Mouse (Mus musculus) B cell, adult (primary cell): ENCODE measurements around the gene Znrd1. TPM values are rescaled to one million over a fixed set of nuclear protein-coding genes. Genes with fewer than 3 reads are reported as not detected.

Source experiments
- total RNA-seq: library from RNA; stranded (reverse); gene quantifications from 4 replicates; pipeline ENCODE4 v1.2.4, GENCODE M21; 2023; ENCODE audit not compliant: inconsistent age

The Znrd1 gene
- 79.5 to 91.0 TPM (median 81.3 TPM) in 4 replicates for total RNA-seq

GRCm38 (mm10) chr17:36957999-36958743 lies at the start of gene Znrd1, which contains the start of gene Znrd1as:
Gene Znrd1 (minus strand): TSS chr17:36958559.
Gene Znrd1as (plus strand): TSS chr17:36958592.

GRCm38 (mm10) chr17:37000863-37001262 lies 42.5 kb upstream of the Znrd1 start, which contains the start of gene Zfp57:
Gene Zfp57 (plus strand): TSS chr17:37001163.

GRCm38 (mm10) chr17:36989437-36989836 lies 31.1 kb upstream of the Znrd1 start, which contains the start of gene H2-M5:
Gene H2-M5 (minus strand): TSS chr17:36989537.

GRCm38 (mm10) chr17:36981221-36981813 lies 23.0 kb upstream of the Znrd1 start, which contains the start of gene 2410137M14Rik:
Gene 2410137M14Rik (minus strand): TSS chr17:36981237.

GRCm38 (mm10) chr17:36950981-36951947 lies 7.1 kb downstream of the Znrd1 start, which contains the start of gene Ppp1r11:
Gene Ppp1r11 (minus strand): TSS chr17:36951741.

GRCm38 (mm10) chr17:36942791-36943471 lies 15.4 kb downstream of the Znrd1 start, which contains the start of gene Rnf39:
Gene Rnf39 (plus strand): TSS chr17:36942918.

Other genes starting within 250 kb of the Znrd1 start
- gene H2-M10.5, start 185.6 kb downstream of the Znrd1 start, total RNA-seq, result not detected in 4 replicates
- gene H2-M10.6, start 146.4 kb downstream of the Znrd1 start, total RNA-seq, result not detected in 4 replicates
- gene Trim26, start 121.4 kb downstream of the Znrd1 start, total RNA-seq, result 191 to 213 TPM (median 199 TPM) in 4 replicates
- gene Trim15, start 91.3 kb downstream of the Znrd1 start, total RNA-seq, result not detected in 4 replicates
- 0.21 TPM in 1 of 4 replicates, not detected in the others for gene Trim10, start 89.0 kb downstream of the Znrd1 start, total RNA-seq
- 0.24 to 0.93 TPM in 2 of 4 replicates, not detected in the others for gene Trim40, start 68.4 kb downstream of the Znrd1 start, total RNA-seq
- gene Trim31, start 60.4 kb downstream of the Znrd1 start, total RNA-seq, result not detected in 4 replicates
- gene Rnf39, start 15.6 kb downstream of the Znrd1 start, total RNA-seq, result 0.58 TPM in 1 of 4 replicates, not detected in the others
- 90.0 to 119 TPM (median 113 TPM) in 4 replicates for gene Ppp1r11, start 6.8 kb downstream of the Znrd1 start, total RNA-seq
- 1.6 to 2.7 TPM (median 2.1 TPM) in 4 replicates for gene Znrd1as, start within 50 bp of the Znrd1 start, total RNA-seq
- gene 2410137M14Rik, start 22.7 kb upstream of the Znrd1 start, total RNA-seq, result not detected in 4 replicates
- not detected in 4 replicates for gene H2-M5, start 31.0 kb upstream of the Znrd1 start, total RNA-seq
- not detected in 4 replicates for gene Zfp57, start 42.6 kb upstream of the Znrd1 start, total RNA-seq
- gene Mog, start 64.8 kb upstream of the Znrd1 start, total RNA-seq, result not detected in 4 replicates
- gene Gabbr1, start 87.4 kb upstream of the Znrd1 start, total RNA-seq, result 55.3 to 68.7 TPM (median 59.7 TPM) in 4 replicates
- 0.19 to 0.24 TPM in 2 of 4 replicates, not detected in the others for gene Olfr90, start 129.9 kb upstream of the Znrd1 start, total RNA-seq
- not detected in 4 replicates for gene Olfr91, start 139.7 kb upstream of the Znrd1 start, total RNA-seq
- gene Olfr92, start 161.5 kb upstream of the Znrd1 start, total RNA-seq, result not detected in 4 replicates
- gene Olfr93, start 202.9 kb upstream of the Znrd1 start, total RNA-seq, result not detected in 4 replicates
- gene Ubd, start 235.3 kb upstream of the Znrd1 start, total RNA-seq, result 0.78 TPM in 1 of 4 replicates, not detected in the others
- not detected in 4 replicates for gene Olfr94, start 242.4 kb upstream of the Znrd1 start, total RNA-seq